Mouse (Mus musculus): ENCODE data around the gene Dapp1. TPM values are rescaled to one million over a fixed set of nuclear protein-coding genes. Genes with fewer than 3 reads are reported as not detected.

Dapp1 gene
- total and polyA plus RNA-seq, 3 experiments: 53.5 to 63.6 (median 62.8) TPM

DNA sequence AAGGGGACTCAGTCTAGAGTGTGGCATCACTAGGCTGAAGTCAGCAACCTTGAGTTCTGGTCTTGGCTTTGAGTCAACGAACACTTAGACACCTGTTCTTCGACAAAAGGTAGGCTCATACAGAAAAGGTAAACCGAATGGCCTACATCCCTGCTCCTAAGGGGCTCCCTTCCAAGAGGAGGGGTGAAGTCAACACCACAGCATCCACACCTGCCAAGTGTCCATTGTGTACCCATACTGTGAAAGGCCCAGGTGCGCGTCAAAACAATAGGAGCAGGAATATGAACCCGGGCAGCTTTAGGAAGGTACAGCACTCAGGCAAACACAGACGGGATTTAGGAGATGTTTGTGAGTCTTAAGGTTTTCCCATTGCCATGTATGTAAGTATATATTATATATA is 8.4 kb downstream of the Dapp1 start:
- DNase-seq (ENCODE audit: extremely low read depth): no peak
- in situ Hi-C loops (cut with MboI; ENCODE audit: low pct_ligation_motif_present, low pct_unique_long_range_greater_than_20kb, low sequenced_read_pairs): loop anchor here (25.0 kb wide), 1 partner anchor 464 kb away; the partner anchor contains the start of gene Adh5
- Histone ChIP-seq H3K36me3 (replicated peaks in 1 of 2; ENCODE audit: control insufficient read depth in 1 of 2, insufficient read depth in 1 of 2, low read length in 1 of 2) (peaks cover 55 to 90% of the 10 kb centered on the region in 2 experiments), H3K9ac (ENCODE audit: insufficient read depth, low read depth) (no peak overlapping the region), H3K4me3 (replicated peaks in 1 of 3; ENCODE audit: low read depth in 2 of 3, low read length in 2 of 3, poor library complexity in 1 of 3) (no peak overlapping the region), H3K27me3 (replicated peaks) (no peaks in the 10 kb centered on the region), H3K9me3 (replicated peaks; ENCODE audit: low read length) (peaks cover 9% of the 10 kb centered on the region), H3K79me2 (replicated peaks; ENCODE audit: control insufficient read depth, extremely low read depth, insufficient read depth, poor library complexity, severe bottlenecking) (peaks cover 86% of the 10 kb centered on the region), H3K27ac (ENCODE audit: insufficient read depth, low read depth) (no peak overlapping the region), H3K4me1 (ENCODE audit: control insufficient read depth in 1 of 2, insufficient read depth in 2 of 2) (peaks cover 27 to 81% of the 10 kb centered on the region in 2 experiments), H3K4me2 (ENCODE audit: insufficient read depth, low read depth, poor library complexity, severe bottlenecking) (no peak overlapping the region)
- TF ChIP-seq ELF1 (IDR thresholded peaks at IDR 0.05; ENCODE audit: low read depth, low read length) (no peak), USF2 (conservative IDR thresholded peaks at IDR 0.05; ENCODE audit: low read depth, low read length) (no peak), JUND (conservative IDR thresholded peaks at IDR 0.05; ENCODE audit: low read depth, low read length) (no peak), MAZ (IDR thresholded peaks at IDR 0.05; ENCODE audit: low read depth, low read length) (no peak), EP300 (IDR thresholded peaks at IDR 0.05; ENCODE audit: low read length) (no peak), UBTF (IDR thresholded peaks at IDR 0.05; ENCODE audit: low read depth, low read length) (no peak), MYC (IDR thresholded peaks at IDR 0.05; ENCODE audit: low read depth, low read length) (no peak), CHD1 (IDR thresholded peaks at IDR 0.05; ENCODE audit: low read depth, low read length) (no peak), GABPA (IDR thresholded peaks at IDR 0.05; ENCODE audit: insufficient replicate concordance, low read depth, low read length) (no peak), MAFK (IDR thresholded peaks at IDR 0.05; ENCODE audit: insufficient replicate concordance, low read length) (no peak), CHD2 (IDR thresholded peaks at IDR 0.05; ENCODE audit: low read length) (no peak), TBP (conservative IDR thresholded peaks at IDR 0.05; ENCODE audit: low read depth, low read length) (no peak), E2F4 (IDR thresholded peaks at IDR 0.05; ENCODE audit: insufficient replicate concordance, low read depth, low read length) (no peak), RCOR1 (conservative IDR thresholded peaks at IDR 0.05; ENCODE audit: low read depth, low read length) (no peak), SMC3 (IDR thresholded peaks at IDR 0.05; ENCODE audit: low read depth, low read length) (no peak), MXI1 (IDR thresholded peaks at IDR 0.05; ENCODE audit: low read depth, low read length) (no peak), CTCF (conservative IDR thresholded peaks at IDR 0.05 in 1 of 2, IDR thresholded peaks at IDR 0.05 in 1 of 2; ENCODE audit: low read depth in 2 of 2, low read length in 2 of 2) (no peak), JUN (IDR thresholded peaks at IDR 0.05; ENCODE audit: insufficient read depth, low read depth, low read length) (no peak), RAD21 (IDR thresholded peaks at IDR 0.05; ENCODE audit: low read depth, low read length) (no peak), KAT2A (IDR thresholded peaks at IDR 0.05; ENCODE audit: insufficient replicate concordance, low read length) (no peak)
- dilution Hi-C loops (cut with MboI; ENCODE audit: extremely low pct_ligation_motif_present, extremely low pct_unique_long_range_greater_than_20kb, low sequenced_read_pairs): no loop called here

DNA sequence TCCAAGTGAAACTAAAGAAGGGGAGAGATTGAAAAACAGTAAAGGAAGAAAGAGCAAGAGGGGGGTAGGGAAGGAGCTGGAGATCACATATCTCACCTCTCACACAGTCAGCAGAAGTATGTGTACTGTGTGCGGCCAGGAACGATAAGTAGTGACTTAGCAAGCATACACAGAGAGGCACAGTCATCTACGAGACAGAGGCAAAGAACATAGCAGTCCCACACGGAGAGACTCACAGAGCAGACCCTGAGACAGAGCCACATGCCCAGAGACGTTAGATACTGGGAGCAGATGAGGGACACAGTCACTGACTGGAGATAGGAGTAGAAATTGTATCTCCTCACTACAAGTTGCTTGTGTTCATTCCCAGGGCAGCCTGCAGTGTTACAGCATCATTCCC is 9.1 kb downstream of the Dapp1 start:
- H3K9ac ChIP-seq (ENCODE audit: insufficient read depth, low read depth): no peak overlapping the region
- H3K4me3 ChIP-seq (replicated peaks in 1 of 3; ENCODE audit: low read depth in 2 of 3, low read length in 2 of 3, poor library complexity in 1 of 3): no peak overlapping the region
- TF ChIP-seq CHD1 (IDR thresholded peaks at IDR 0.05; ENCODE audit: low read depth, low read length): no peak
- no peak for TF ChIP-seq TBP (conservative IDR thresholded peaks at IDR 0.05; ENCODE audit: low read depth, low read length)
- no peak for TF ChIP-seq CHD2 (IDR thresholded peaks at IDR 0.05; ENCODE audit: low read length)
- TF ChIP-seq JUND (conservative IDR thresholded peaks at IDR 0.05; ENCODE audit: low read depth, low read length): no peak
- no peak for TF ChIP-seq USF2 (conservative IDR thresholded peaks at IDR 0.05; ENCODE audit: low read depth, low read length)
- no peak for TF ChIP-seq KAT2A (IDR thresholded peaks at IDR 0.05; ENCODE audit: insufficient replicate concordance, low read length)
- TF ChIP-seq POLR2A (IDR thresholded peaks at IDR 0.05; ENCODE audit: low read depth, low read length): no peak
- no peak for TF ChIP-seq ZNF384 (IDR thresholded peaks at IDR 0.05; ENCODE audit: low read depth, low read length)
- TF ChIP-seq NELFE (IDR thresholded peaks at IDR 0.05; ENCODE audit: low read depth, low read length): no peak
- no peak for TF ChIP-seq E2F4 (IDR thresholded peaks at IDR 0.05; ENCODE audit: insufficient replicate concordance, low read depth, low read length)
- TF ChIP-seq ZC3H11A (IDR thresholded peaks at IDR 0.05; ENCODE audit: low read depth, low read length): no peak
- TF ChIP-seq MAFK (IDR thresholded peaks at IDR 0.05; ENCODE audit: insufficient replicate concordance, low read length): no peak
- no peak for TF ChIP-seq ELF1 (IDR thresholded peaks at IDR 0.05; ENCODE audit: low read depth, low read length)
- peaks cover 86% of the 10 kb centered on the region for H3K79me2 ChIP-seq (replicated peaks; ENCODE audit: control insufficient read depth, extremely low read depth, insufficient read depth, poor library complexity, severe bottlenecking)
- in situ Hi-C loops (cut with MboI; ENCODE audit: low pct_ligation_motif_present, low pct_unique_long_range_greater_than_20kb, low sequenced_read_pairs): loop anchor here (25.0 kb wide), 1 partner anchor 465 kb away; the partner anchor contains the start of gene Adh5
- DNase-seq (ENCODE audit: extremely low read depth): no peak
- peaks cover 51 to 90% of the 10 kb centered on the region in 2 experiments for H3K36me3 ChIP-seq (replicated peaks in 1 of 2; ENCODE audit: control insufficient read depth in 1 of 2, insufficient read depth in 1 of 2, low read length in 1 of 2)
- H3K4me2 ChIP-seq (ENCODE audit: insufficient read depth, low read depth, poor library complexity, severe bottlenecking): no peak overlapping the region
- no peaks in the 10 kb centered on the region for H3K27me3 ChIP-seq (replicated peaks)
- dilution Hi-C loops (cut with MboI; ENCODE audit: extremely low pct_ligation_motif_present, extremely low pct_unique_long_range_greater_than_20kb, low sequenced_read_pairs): no loop called here
- H3K4me1 ChIP-seq (ENCODE audit: control insufficient read depth in 1 of 2, insufficient read depth in 2 of 2): peaks cover 22 to 80% of the 10 kb centered on the region in 2 experiments
- H3K9me3 ChIP-seq (replicated peaks; ENCODE audit: low read length): peaks cover 9% of the 10 kb centered on the region
- no peak overlapping the region for H3K27ac ChIP-seq (ENCODE audit: insufficient read depth, low read depth)

Measured in CH12.LX (cell line).